Mouse (Mus musculus): ENCODE measurements around the gene Ncdn. TPM values are rescaled to one million over a fixed set of nuclear protein-coding genes. Genes with fewer than 3 reads are reported as not detected.

Ncdn gene
- total RNA-seq, 2 experiments from 2014 or later, result 980 to 1,003 TPM

DNA sequence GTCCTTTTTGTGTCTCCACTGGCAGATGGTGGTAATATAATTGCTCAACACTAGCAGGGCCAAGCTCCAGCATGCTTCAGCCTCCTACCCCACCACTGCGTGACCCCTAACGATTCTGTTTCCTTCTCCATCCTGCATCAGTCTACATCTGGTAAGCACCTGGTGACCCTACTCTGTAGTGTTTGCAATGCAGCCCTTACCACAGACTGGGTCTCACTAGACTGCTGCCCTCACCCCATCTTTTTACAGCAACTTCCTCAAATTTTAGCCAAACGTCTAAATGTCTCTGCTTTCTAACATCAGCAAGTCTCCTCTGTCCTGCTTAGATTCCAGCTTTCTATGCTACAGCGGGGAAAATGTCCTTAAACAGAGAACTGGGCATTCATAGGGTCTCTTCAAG, 17.6 kb upstream of the Ncdn start:
- intact Hi-C loops (cut with DNase I), result no loop called here

DNA sequence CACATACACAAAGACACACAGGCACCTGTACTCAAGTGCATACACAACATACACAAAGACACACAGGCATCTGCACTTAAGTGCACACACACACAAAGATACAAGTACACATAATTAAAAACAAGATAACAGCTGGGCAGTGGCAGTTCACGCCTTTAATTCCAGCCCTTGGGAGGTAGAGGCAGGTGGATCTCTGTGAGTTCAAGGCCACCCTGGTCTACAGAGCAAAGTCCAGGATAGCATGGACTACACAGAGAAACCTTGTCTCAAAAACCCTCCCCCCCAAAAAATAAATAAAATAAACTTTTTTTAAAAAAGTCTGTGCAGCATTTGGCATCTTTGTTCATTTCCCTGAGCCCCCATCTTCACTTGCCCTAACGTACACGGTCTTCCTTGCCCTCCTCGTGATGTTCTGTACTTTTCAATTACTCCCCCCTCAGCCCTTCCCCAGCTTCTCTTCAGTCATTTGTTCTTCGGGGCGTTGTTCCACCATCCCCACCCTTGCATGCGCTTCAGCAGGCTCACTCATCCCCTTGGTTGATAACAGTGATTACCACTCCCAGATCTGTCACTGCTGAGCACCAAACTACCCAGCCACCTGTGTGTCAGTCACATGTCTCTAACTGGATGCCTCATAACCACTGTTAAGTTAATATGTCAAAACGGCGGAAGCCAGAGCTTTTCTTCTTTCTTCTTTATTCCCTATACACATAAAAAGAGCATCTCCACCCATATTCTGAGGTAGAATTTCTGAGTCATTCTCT, 16.7 kb upstream of the Ncdn start:
- no peak overlapping the region for H3K4me3 ChIP-seq
- no peak for TF ChIP-seq CTCF (IDR thresholded peaks at IDR 0.05)

More for the DNA sequence above, 17.6 kb upstream of the Ncdn start:
- H3K4me3 ChIP-seq, result no peak overlapping the region
- TF ChIP-seq CTCF (IDR thresholded peaks at IDR 0.05), result no peak
- no peak overlapping the region for H3K27ac ChIP-seq
- DNase-seq (ENCODE audit: extremely low spot score in 1 of 2, low spot score in 2 of 2), result no peak

GRCm38 (mm10) chr4:126763483-126763882, 10.2 kb upstream of the Ncdn start:
- H3K27ac ChIP-seq, result no peak overlapping the region
- intact Hi-C loops (cut with DNase I), result no loop called here

More for the DNA sequence above, 16.7 kb upstream of the Ncdn start:
- DNase-seq (ENCODE audit: extremely low spot score in 1 of 2, low spot score in 2 of 2), result no peak
- H3K27ac ChIP-seq, result no peak overlapping the region
- intact Hi-C loops (cut with DNase I), result no loop called here

GRCm38 (mm10) chr4:126762586-126763359, 9.5 kb upstream of the Ncdn start:
- Histone ChIP-seq H3K4me3 (no peak overlapping the region), H3K27ac (no peak overlapping the region)
- no peak for TF ChIP-seq CTCF (IDR thresholded peaks at IDR 0.05)
- DNase-seq (ENCODE audit: extremely low spot score in 1 of 2, low spot score in 2 of 2), result peak in 1 of 2 experiments; percentile 9
- intact Hi-C loops (cut with DNase I), result no loop called here

More at GRCm38 (mm10) chr4:126763483-126763882, 10.2 kb upstream of the Ncdn start:
- TF ChIP-seq CTCF (IDR thresholded peaks at IDR 0.05), result no peak
- DNase-seq (ENCODE audit: extremely low spot score in 1 of 2, low spot score in 2 of 2), result no peak
- H3K4me3 ChIP-seq, result no peak overlapping the region

DNA sequence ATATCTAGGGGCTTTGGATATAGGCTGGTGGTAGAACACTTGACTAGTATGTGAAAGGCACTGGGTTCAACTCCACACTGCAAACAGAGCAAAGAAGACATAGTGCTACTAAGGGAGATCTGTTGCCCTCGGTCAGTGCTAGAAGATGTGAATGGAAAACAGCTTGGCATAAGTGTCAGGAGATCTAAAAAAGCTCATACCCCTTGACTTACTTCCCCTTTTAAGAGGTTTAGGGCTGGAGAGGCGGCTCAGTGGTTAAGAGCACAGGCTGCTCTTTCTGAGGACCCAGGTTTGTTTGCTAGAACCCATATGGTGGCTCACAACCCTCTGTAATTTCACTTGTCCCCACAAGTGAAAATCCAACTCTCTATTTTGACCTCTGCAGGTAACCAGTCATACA, 6.2 kb upstream of the Ncdn start:
- DNase-seq (ENCODE audit: extremely low spot score in 1 of 2, low spot score in 2 of 2), result no peak
- Histone ChIP-seq H3K27ac (no peak overlapping the region), H3K4me3 (no peak overlapping the region)
- no peak for TF ChIP-seq CTCF (IDR thresholded peaks at IDR 0.05)
- intact Hi-C loops (cut with DNase I), result no loop called here

DNA sequence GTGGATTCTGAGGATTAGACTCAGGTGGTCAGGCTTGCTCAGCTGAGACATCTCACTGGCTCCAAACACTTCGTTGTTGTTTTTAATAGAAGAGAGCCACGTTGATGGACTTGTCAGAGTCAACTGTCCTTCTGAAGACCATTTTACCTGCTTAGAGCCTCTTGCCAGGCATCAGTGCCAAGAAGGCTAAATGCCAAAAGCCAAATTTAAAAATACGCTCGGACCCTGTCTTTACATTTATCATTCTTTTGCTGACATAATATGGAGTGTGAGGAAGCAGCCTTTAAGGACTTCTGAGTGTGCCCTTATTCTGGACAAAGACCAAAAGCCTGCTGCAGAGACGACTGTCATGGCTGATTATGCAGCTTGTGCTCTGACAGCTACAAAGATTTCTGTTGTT, 5.1 kb upstream of the Ncdn start:
- Histone ChIP-seq H3K27ac (no peak overlapping the region), H3K4me3 (no peak overlapping the region)
- no peak for TF ChIP-seq CTCF (IDR thresholded peaks at IDR 0.05)
- intact Hi-C loops (cut with DNase I), result no loop called here
- no peak for DNase-seq (ENCODE audit: extremely low spot score in 1 of 2, low spot score in 2 of 2)

DNA sequence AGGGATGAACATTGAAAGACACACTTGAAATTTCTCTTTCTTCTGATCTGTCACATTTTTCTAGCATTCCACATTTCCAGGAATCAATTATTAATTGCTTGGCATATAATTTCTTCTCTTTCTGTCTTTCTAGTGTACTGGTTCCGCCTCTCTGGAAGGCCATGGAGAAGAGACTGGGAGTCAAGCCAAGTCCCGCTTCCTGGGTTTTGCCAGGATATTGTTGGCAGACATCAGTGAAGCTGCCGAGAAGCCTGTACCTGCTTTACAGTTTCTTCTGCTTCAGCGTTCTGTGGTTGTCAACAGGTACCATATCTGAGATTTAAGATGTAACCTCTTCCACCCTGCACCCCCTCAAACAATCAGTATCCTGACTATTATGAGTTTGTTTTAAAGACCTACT, 3.5 kb upstream of the Ncdn start:
- TF ChIP-seq CTCF (IDR thresholded peaks at IDR 0.05), result no peak
- intact Hi-C loops (cut with DNase I), result no loop called here
- no peak overlapping the region for H3K4me3 ChIP-seq
- peak in 1 of 2 experiments; percentile 17 for DNase-seq (ENCODE audit: extremely low spot score in 1 of 2, low spot score in 2 of 2)
- no peak overlapping the region for H3K27ac ChIP-seq

- Histone ChIP-seq H3K4me3 (peak overlapping the region; percentile 98; the same call in 1 of the 2 replicates), H3K27ac (no peak overlapping the region)
- DNase-seq (ENCODE audit: extremely low spot score in 1 of 2, low spot score in 2 of 2), result no peak
- intact Hi-C loops (cut with DNase I), result no loop called here
- TF ChIP-seq CTCF (IDR thresholded peaks at IDR 0.05), result no peak
These were observed 1.6 kb upstream of the Ncdn start for GRCm38 (mm10) chr4:126754736-126755374.

GRCm38 (mm10) chr4:126754231-126754611, 983 bp upstream of the Ncdn start:
- intact Hi-C loops (cut with DNase I), result no loop called here
- Histone ChIP-seq H3K4me3 (peak overlapping the region; percentile 98), H3K27ac (peak overlapping the region; percentile 98)
- TF ChIP-seq CTCF (IDR thresholded peaks at IDR 0.05), result no peak
- no peak for DNase-seq (ENCODE audit: extremely low spot score in 1 of 2, low spot score in 2 of 2)

GRCm38 (mm10) chr4:126752608-126753141, 563 bp downstream of the Ncdn start:
- DNase-seq (ENCODE audit: extremely low spot score in 1 of 2, low spot score in 2 of 2), result no peak
- Histone ChIP-seq H3K27ac (peak overlapping the region; percentile 98), H3K4me3 (peak overlapping the region; percentile 98)
- intact Hi-C loops (cut with DNase I), result loop anchor here (1.0 kb wide), 1 partner anchor 27 kb away; no protein-coding TSS in a partner anchor
- TF ChIP-seq CTCF (IDR thresholded peaks at IDR 0.05), result no peak

GRCm38 (mm10) chr4:126752024-126752607, 1.1 kb downstream of the Ncdn start:
- Histone ChIP-seq H3K27ac (peak overlapping the region; percentile 98), H3K4me3 (peak overlapping the region; percentile 98)
- intact Hi-C loops (cut with DNase I), result loop anchor here (1.0 kb wide), 1 partner anchor 27 kb away; no protein-coding TSS in a partner anchor
- DNase-seq (ENCODE audit: extremely low spot score in 1 of 2, low spot score in 2 of 2), result peak in 1 of 2 experiments; percentile 34
- peak; percentile 9 for TF ChIP-seq CTCF (IDR thresholded peaks at IDR 0.05)
